Mouse (Mus musculus) urinary bladder, postnatal 25 days (tissue): Measurements from ENCODE around the gene Psmb6.

ENCODE experiments used
- DNase-seq: peaks from one replicate; pipeline ENCODE4 v3.0.0; 2022; ENCODE audit warnings: low spot score

Gene Psmb6

DNA sequence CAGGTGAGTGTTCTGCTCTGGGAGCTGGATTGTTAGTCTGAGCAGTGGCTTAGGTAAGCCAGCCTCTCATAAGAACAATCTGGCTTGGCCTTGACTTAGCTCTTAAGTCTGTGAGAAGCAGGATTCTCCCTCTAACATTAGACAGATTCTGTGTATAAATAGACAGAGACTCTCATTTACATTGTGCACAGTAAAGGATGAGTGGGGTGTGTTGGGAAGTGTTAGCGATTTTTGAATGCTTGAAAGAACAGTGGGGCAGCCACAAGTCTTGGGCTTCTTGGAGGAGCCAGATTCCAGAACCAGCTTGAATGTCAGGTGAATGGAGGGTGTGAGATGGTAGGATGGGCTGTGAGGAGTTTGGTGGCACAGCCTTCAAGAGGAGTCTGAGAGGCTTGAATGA lies 46.5 kb downstream of the Psmb6 start:
- no peak for DNase-seq

GRCm38 (mm10) chr11:70572348-70572902 lies 47.3 kb downstream of the Psmb6 start:
- DNase-seq, result no peak

DNA sequence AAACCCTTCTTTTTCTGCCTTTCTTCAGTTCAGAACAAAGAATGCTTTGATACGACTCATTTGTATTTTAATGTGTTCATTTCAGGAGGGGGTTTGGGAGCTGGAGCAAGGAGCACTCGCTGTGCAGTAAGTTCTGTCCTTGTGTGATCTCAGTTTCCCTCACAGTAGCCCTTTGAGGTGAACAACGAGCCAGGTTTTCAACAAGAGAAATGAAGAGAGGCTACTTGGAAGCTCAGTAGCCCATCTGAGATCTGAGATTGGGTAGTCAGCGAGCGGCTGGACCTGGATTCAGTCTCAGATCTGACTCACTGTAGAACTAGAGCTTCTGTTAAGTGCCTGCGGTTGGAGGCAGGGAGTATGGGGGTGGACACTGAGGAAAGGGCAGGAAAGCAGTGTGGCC lies 48.7 kb downstream of the Psmb6 start:
- no peak for DNase-seq

DNA sequence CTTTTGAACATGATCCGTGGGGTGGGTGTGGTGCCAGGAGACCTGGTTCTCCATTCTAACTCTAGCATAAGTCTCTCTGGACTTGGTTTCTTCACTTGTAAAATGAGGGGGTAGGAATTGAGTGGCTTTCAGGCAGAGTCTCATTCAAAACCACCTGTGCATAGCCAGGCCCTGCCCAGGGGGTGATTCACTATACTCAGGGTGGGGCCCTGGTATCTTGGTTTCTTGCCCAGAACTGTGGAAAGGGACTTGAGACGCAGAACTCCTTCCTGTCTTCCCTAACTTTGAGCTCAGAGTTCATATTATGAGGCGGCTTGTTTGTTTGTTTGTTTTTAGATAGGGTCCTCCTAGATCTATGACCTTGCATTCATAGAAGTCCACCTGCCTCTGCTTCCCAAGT lies 52.0 kb downstream of the Psmb6 start:
- no peak for DNase-seq
